Mouse (Mus musculus): ENCODE results near the gene Zbtb46.

DNA sequence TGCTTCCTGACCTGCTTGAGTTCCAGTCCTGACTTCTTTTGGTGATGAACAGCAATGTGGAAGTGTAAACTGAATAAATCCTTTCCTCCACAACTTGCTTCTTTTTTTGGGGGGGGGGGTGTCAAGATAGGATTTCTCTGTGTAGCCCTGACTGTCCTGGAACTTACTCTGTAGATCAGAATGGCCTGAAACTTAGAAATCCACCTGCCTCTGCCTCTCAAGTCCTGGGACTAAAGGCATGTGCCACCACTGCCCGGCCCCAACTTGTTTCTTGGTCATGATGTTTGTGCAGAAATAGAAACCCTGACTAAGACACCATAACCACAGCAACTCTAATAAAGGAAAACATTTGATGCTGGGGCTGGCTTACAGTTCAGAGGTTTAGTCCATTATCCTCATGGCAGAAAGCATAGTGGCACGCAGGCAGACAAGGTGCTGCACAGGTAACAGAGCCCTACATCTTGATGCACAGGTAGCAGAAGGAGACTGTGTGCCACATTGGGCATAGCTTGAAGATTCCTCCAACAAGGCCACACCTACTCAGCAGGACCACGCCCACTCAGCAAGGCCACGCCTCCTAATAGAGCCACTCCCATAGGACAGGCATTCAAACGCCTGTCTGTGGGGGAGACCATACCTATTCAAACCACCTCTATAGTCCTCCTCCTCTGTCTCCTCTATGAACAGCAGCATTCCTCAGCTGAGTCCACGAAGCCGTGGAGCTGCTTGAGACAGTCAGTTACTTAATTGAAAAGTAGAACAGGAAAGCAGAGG, 32.4 kb upstream of the Zbtb46 start:
- TF ChIP-seq CTCF (conservative IDR thresholded peaks at IDR 0.05; ENCODE audit: low read length) (no peak), NANOG (IDR thresholded peaks at IDR 0.05; ENCODE audit: borderline replicate concordance, low read length) (no peak), POU5F1 (IDR thresholded peaks at IDR 0.05; ENCODE audit: borderline replicate concordance, low read length) (no peak)

Data from E14TG2a.4 (cell line).